Mouse (Mus musculus): ENCODE measurements around the gene Cdon. TPM values are rescaled to one million over a fixed set of nuclear protein-coding genes. Genes with fewer than 3 reads are reported as not detected.
A peak's percentile ranks its signal among the peaks of the same experiment; 100 is the strongest.

Gene Cdon
- total and polyA plus RNA-seq, 2 experiments = 0.37 to 0.49 TPM

DNA sequence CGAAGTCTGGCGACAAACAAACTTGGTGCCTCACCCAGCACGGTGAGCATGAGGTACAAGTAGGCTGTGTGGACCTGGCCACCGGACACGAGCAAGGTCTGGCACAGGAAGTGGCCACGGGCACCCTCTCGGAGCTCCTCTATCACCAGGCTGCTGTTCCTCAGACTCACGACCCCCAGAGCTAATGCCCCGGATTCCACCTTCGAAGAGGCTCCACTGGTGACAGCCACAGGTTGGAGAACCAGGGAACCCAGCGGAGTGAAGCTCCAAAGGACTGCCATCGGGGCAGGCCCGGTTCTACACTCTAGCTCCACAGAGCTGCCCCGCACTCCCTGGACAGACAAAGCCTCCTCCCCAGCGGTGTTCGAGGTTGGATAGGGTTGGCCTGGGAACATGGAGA lies 95.8 kb downstream of the Cdon start:
- no peak overlapping the region for H3K9ac ChIP-seq (ENCODE audit: low read depth, low read length)
- DNase-seq (ENCODE audit: extremely low read depth, low read depth, low spot score) = no peak
- H3K27me3 ChIP-seq (ENCODE audit: control insufficient read depth, insufficient read depth, low read length) = no peaks in the 10 kb centered on the region
- H3K4me1 ChIP-seq (ENCODE audit: control insufficient read depth, insufficient read depth, low read length) = no peaks in the 10 kb centered on the region
- H3K4me3 ChIP-seq (ENCODE audit: insufficient read depth, low read depth, low read length) = no peak overlapping the region
- H3K79me2 ChIP-seq (ENCODE audit: control insufficient read depth, insufficient read depth, low read length) = no peaks in the 10 kb centered on the region
- TF ChIP-seq CTCF (IDR thresholded peaks at IDR 0.05; ENCODE audit: low read depth, low read length) = no peak
- no peak for TF ChIP-seq POLR2A (IDR thresholded peaks at IDR 0.05; ENCODE audit: extremely low read depth, insufficient read depth, low read length)
- H3K36me3 ChIP-seq (ENCODE audit: control insufficient read depth, insufficient read depth, low read length) = no peaks in the 10 kb centered on the region
- no peak overlapping the region for H3K27ac ChIP-seq (replicated peaks; ENCODE audit: insufficient read depth, low read depth, low read length)
- WGBS = 85% methylated on average over 16 of the region's 16 CpGs

DNA sequence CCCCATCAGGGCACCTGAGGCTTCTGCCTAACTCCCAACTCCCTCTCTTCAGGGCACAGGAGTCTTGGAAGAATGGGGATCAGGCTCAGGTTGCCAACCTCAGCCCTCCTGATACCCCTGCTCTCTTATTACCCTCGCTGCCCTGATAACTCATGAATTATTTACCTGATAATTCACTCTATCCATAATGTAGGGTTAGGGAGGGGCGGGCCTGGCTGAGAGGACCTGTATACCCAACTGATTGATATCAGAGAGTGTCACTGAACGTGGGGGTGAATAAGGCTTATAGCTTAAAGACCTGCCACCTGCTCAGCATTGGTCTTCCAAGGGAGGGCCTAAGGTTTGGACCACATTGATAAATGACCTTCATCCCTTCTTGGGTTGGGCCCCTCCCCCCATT lies 97.2 kb downstream of the Cdon start, which contains the start of gene Gm1113:
Gm1113 (minus strand) TSS at position 101 of the 400 bp plus-strand sequence.
- H3K79me2 ChIP-seq (ENCODE audit: control insufficient read depth, insufficient read depth, low read length) = no peaks in the 10 kb centered on the region
- no peaks in the 10 kb centered on the region for H3K27me3 ChIP-seq (ENCODE audit: control insufficient read depth, insufficient read depth, low read length)
- 81% methylated on average over 3 of the region's 3 CpGs for WGBS
- H3K4me1 ChIP-seq (ENCODE audit: control insufficient read depth, insufficient read depth, low read length) = no peaks in the 10 kb centered on the region
- H3K27ac ChIP-seq (replicated peaks; ENCODE audit: insufficient read depth, low read depth, low read length) = no peak within 1 kb of the TSS
- H3K4me3 ChIP-seq (ENCODE audit: insufficient read depth, low read depth, low read length) = no peak within 1 kb of the TSS
- no peaks in the 10 kb centered on the region for H3K36me3 ChIP-seq (ENCODE audit: control insufficient read depth, insufficient read depth, low read length)
- H3K9ac ChIP-seq (ENCODE audit: low read depth, low read length) = no peak within 1 kb of the TSS
- no peak for DNase-seq (ENCODE audit: extremely low read depth, low read depth, low spot score)
- TF ChIP-seq POLR2A (IDR thresholded peaks at IDR 0.05; ENCODE audit: extremely low read depth, insufficient read depth, low read length) (no peak), CTCF (IDR thresholded peaks at IDR 0.05; ENCODE audit: low read depth, low read length) (no peak)

DNA sequence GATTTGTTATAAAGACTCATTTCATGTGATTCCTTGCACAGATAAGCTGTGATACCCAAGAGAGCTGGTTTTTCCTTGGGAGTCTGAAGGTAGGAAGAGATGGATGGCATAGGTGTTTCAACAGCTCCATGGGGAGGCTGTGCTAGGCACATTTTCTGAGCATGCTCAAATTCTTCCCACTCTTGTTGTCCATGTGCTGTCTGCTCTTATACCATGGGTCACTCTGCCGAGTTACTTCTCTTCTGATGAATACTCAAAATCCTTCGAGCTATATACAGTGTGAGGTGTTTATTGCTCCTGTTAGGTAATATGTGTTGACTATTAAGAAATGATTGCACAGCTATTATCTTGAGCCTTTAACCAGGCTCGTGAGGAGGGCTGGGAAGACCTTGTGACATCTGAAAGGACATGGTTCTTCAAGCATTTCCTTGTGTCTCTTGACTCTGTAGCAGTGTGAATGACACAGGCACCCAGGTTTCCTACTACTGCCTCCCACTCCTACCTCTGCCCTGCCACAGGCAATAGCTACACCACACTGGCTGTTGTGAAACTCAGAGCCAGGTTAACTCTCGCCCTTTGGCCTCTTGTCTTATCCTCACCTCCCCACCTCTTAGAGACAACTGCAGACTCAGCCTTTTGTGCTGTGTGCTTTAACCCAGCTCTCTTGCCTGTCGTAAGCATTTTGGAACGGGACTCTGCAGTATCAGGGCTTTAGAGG lies 99.9 kb downstream of the Cdon start:
- no peak overlapping the region for H3K9ac ChIP-seq (ENCODE audit: low read depth, low read length)
- no peaks in the 10 kb centered on the region for H3K36me3 ChIP-seq (ENCODE audit: control insufficient read depth, insufficient read depth, low read length)
- peak; percentile 10 for DNase-seq (ENCODE audit: extremely low read depth, low read depth, low spot score)
- no peak overlapping the region for H3K4me3 ChIP-seq (ENCODE audit: insufficient read depth, low read depth, low read length)
- H3K27me3 ChIP-seq (ENCODE audit: control insufficient read depth, insufficient read depth, low read length) = no peaks in the 10 kb centered on the region
- no peak overlapping the region for H3K27ac ChIP-seq (replicated peaks; ENCODE audit: insufficient read depth, low read depth, low read length)
- TF ChIP-seq CTCF (IDR thresholded peaks at IDR 0.05; ENCODE audit: low read depth, low read length) (no peak), POLR2A (IDR thresholded peaks at IDR 0.05; ENCODE audit: extremely low read depth, insufficient read depth, low read length) (no peak)
- H3K79me2 ChIP-seq (ENCODE audit: control insufficient read depth, insufficient read depth, low read length) = no peaks in the 10 kb centered on the region
- H3K4me1 ChIP-seq (ENCODE audit: control insufficient read depth, insufficient read depth, low read length) = no peaks in the 10 kb centered on the region
- WGBS = 43% methylated on average over 6 of the region's 6 CpGs

DNA sequence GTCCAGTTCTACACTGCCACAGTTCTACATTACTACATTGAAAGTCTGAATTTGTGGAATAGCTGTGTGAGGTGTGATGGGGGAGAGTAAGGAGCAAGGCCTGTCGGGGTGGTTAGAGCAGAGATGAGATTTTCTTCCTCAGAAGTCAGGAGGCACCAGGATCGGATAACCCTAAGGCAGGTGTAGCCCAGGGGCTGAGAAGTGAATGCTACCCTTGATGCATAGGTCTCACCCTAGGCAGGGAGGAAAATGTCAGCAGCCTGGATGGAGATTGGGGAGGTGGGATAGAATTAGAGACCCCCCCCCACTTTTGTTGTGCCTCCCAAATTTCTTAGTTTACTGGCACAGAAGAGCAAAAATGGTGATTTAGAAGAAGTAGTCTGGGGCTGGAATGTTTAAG lies 101.3 kb downstream of the Cdon start:
- Histone ChIP-seq H3K27ac (replicated peaks; ENCODE audit: insufficient read depth, low read depth, low read length) (no peak overlapping the region), H3K27me3 (ENCODE audit: control insufficient read depth, insufficient read depth, low read length) (no peaks in the 10 kb centered on the region), H3K4me1 (ENCODE audit: control insufficient read depth, insufficient read depth, low read length) (no peaks in the 10 kb centered on the region), H3K79me2 (ENCODE audit: control insufficient read depth, insufficient read depth, low read length) (no peaks in the 10 kb centered on the region), H3K9ac (ENCODE audit: low read depth, low read length) (no peak overlapping the region), H3K4me3 (ENCODE audit: insufficient read depth, low read depth, low read length) (no peak overlapping the region), H3K36me3 (ENCODE audit: control insufficient read depth, insufficient read depth, low read length) (no peaks in the 10 kb centered on the region)
- TF ChIP-seq POLR2A (IDR thresholded peaks at IDR 0.05; ENCODE audit: extremely low read depth, insufficient read depth, low read length) = no peak
- no peak for TF ChIP-seq CTCF (IDR thresholded peaks at IDR 0.05; ENCODE audit: low read depth, low read length)
- WGBS = 84% methylated on average over 2 of the region's 2 CpGs
- no peak for DNase-seq (ENCODE audit: extremely low read depth, low read depth, low spot score)

DNA sequence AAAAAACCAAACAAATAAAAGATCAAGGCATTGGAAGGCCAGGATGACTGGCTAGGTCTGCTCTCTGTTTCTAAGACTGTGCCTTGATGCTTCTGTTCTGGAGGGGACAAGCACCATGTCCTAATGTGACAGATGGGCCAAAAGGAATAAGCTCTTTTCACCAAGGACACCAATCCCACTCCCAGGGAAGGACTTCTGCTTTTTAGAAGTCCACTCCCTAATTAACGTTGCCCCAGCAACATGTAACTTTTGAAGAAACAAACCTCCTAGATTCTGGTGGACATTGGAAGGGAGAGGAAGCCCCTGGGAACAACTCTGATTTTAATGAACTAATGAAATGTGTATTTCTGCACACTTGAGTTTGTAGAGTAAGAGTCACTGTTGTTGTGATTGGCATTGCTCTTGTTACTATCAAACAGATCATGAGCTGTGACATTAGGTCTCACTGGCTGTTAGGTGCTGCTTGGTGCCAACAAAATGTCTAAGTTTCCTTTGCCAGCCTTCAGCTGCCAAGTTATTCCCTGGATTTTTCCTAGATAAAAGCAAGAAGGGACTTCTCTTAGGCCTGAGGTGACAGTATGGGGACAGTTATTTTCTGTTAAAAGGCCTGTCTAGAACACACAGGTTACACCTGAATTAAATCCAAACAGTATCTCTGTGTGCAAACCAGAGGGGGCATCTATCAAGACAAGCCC lies 102.0 kb downstream of the Cdon start:
- no peaks in the 10 kb centered on the region for H3K36me3 ChIP-seq (ENCODE audit: control insufficient read depth, insufficient read depth, low read length)
- no peaks in the 10 kb centered on the region for H3K27me3 ChIP-seq (ENCODE audit: control insufficient read depth, insufficient read depth, low read length)
- TF ChIP-seq CTCF (IDR thresholded peaks at IDR 0.05; ENCODE audit: low read depth, low read length) (no peak), POLR2A (IDR thresholded peaks at IDR 0.05; ENCODE audit: extremely low read depth, insufficient read depth, low read length) (no peak)
- no peak overlapping the region for H3K4me3 ChIP-seq (ENCODE audit: insufficient read depth, low read depth, low read length)
- no peaks in the 10 kb centered on the region for H3K4me1 ChIP-seq (ENCODE audit: control insufficient read depth, insufficient read depth, low read length)
- no peak for DNase-seq (ENCODE audit: extremely low read depth, low read depth, low spot score)
- H3K79me2 ChIP-seq (ENCODE audit: control insufficient read depth, insufficient read depth, low read length) = no peaks in the 10 kb centered on the region
- H3K9ac ChIP-seq (ENCODE audit: low read depth, low read length) = no peak overlapping the region
- no peak overlapping the region for H3K27ac ChIP-seq (replicated peaks; ENCODE audit: insufficient read depth, low read depth, low read length)
- WGBS = 79% methylated on average over 1 of the region's 1 CpGs

DNA sequence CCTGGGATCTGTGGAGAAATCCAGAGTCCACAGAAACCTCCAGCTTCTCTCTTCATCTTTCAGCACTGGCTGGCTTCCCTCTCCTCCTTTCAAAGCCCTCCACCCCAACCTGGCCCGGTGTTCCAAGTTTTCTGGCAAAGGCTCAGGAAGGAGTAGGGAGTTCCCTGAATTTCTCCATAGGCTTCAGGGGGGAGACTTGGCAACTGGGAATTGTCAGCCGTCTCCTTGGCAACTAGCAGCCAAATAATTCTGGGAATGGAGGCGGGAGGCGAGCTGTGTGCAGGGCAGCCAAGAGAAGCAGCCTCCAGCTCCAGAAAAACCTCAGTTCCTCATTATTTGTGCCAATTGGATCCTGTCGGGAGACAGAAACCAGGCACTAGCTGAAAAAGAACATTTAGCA lies 102.6 kb downstream of the Cdon start:
- no peak for TF ChIP-seq CTCF (IDR thresholded peaks at IDR 0.05; ENCODE audit: low read depth, low read length)
- no peak for TF ChIP-seq POLR2A (IDR thresholded peaks at IDR 0.05; ENCODE audit: extremely low read depth, insufficient read depth, low read length)
- no peaks in the 10 kb centered on the region for H3K36me3 ChIP-seq (ENCODE audit: control insufficient read depth, insufficient read depth, low read length)
- peak; percentile 1 for DNase-seq (ENCODE audit: extremely low read depth, low read depth, low spot score)
- H3K4me3 ChIP-seq (ENCODE audit: insufficient read depth, low read depth, low read length) = no peak overlapping the region
- WGBS = 66% methylated on average over 5 of the region's 5 CpGs
- no peaks in the 10 kb centered on the region for H3K27me3 ChIP-seq (ENCODE audit: control insufficient read depth, insufficient read depth, low read length)
- H3K4me1 ChIP-seq (ENCODE audit: control insufficient read depth, insufficient read depth, low read length) = no peaks in the 10 kb centered on the region
- H3K9ac ChIP-seq (ENCODE audit: low read depth, low read length) = no peak overlapping the region
- H3K79me2 ChIP-seq (ENCODE audit: control insufficient read depth, insufficient read depth, low read length) = no peaks in the 10 kb centered on the region
- H3K27ac ChIP-seq (replicated peaks; ENCODE audit: insufficient read depth, low read depth, low read length) = no peak overlapping the region
